Mouse (Mus musculus) embryo, embryonic 11.5 days (tissue): Measurements from ENCODE around the gene Gtf3c1.
A peak's percentile ranks its signal among the peaks of the same experiment; 100 is the strongest.

Experiments
- DNase-seq: peaks from one replicate; pipeline ENCODE4 v3.0.0-alpha.2; 2012; ENCODE audit warnings: low read depth, low spot score

Gtf3c1 gene

DNA sequence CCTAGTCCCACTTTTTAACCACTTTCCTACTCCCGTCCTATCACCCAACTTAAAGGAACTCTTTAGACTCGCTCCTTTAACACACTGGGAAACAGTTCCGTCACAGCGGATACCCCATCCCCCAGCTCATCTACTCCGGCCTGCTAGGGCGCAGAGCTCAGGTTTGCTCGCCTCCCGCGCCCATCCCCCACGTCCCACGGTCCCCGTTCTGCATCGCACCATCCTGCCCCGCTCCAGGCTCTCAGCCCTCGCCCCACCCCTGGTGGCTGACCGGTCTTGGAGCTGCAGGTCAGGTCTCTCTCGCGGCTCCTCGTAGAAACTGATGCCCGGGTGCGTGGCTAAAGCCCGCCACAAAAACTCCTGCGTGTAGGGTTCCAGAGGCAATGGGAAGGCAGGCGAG is 394 bp downstream of the Gtf3c1 start:
- DNase-seq = peak; percentile 54

DNA sequence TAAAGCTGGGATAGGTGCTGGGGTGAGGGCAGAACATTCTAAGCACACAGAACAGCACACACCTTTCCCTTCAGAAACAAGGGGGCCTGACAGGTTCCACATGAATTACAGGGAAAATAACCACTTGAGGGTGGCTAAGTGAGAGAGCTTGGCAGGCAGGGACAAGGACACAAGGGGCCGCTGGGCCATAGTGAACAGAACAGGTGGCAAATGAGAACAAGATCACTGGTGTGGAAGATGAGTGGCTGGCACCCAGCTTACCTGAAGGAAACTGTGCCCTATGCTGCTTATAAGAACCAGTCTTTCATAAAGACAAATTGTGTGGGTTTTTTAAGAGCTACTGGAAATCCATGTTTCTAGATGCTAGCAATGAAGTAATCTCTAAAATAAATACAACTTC is 4.8 kb downstream of the Gtf3c1 start:
- no peak for DNase-seq

DNA sequence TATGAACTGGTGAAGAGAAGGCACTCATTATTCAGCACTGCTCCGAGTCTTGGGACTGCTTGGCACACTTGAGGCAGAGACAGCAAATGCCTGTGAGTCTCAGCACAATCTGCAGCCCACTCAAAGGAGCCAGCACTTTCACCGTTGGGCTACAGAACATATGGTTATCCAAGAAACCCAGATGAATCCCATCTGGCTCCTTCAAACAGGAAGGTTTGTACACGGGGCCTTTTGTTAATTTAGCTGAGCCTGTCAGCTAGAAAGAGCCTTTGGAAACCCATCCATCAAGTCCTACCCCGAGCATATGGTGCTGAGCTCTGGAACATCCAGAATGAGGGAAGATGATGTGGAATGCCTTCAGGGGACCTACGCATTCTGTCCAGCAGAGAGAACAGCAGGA is 13.5 kb downstream of the Gtf3c1 start:
- no peak for DNase-seq

DNA sequence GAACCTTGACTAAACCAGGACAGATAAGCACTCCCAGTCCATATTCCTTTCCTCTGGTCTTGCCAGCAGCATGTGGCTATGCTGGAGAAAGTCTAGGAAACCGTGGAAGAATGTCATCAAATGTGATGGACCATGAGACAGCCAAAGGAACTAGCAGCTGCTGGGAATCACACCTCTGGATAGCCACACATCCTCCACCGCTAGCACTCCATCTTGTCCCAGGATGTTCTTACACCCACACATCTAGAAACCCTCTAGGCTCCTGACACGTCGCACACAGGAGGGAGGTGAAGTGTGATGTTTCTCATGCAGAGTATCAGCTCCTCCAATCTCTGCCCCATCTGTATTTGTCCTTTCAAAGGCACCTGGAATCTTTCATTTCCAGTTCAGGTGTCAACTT is 17.1 kb downstream of the Gtf3c1 start:
- DNase-seq = no peak

DNA sequence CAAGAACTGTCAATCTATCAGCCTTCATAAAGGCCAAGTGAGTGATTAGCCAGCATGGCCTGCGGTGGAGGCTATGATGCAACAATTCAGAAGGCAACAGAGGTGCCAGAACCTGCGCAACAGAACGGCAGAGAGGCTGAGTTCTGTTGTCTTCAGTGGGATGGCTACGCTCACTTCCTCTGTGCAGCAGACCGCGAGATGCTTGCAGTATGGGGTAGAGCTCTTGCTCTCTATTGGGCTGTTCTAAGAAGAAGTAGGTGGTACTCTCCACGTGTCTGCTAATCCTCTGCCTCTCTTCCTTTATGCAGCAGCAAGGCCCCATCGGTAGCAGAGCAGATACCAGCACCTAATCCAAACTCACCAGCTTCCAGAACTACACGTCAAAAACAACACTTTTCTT is 27.6 kb downstream of the Gtf3c1 start:
- no peak for DNase-seq

DNA sequence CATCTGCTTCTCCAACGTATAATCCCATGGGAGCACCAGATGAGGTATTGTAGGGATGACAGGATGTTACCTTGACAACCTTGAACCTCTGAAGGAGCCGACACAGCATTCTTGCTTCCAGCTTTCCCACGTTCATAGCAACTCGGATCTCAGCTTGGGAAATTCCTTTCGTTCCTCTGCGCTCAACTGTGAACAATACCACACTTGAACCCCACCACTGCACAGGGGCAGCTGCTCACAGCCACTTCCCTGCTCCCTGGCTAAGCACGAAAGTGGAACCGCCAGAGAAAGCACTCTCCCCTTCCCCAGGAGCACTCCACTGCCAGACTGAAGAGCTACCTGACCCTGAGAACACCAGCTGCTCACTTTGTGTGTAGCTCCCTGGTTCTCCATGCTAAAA is 28.8 kb downstream of the Gtf3c1 start:
- no peak for DNase-seq

DNA sequence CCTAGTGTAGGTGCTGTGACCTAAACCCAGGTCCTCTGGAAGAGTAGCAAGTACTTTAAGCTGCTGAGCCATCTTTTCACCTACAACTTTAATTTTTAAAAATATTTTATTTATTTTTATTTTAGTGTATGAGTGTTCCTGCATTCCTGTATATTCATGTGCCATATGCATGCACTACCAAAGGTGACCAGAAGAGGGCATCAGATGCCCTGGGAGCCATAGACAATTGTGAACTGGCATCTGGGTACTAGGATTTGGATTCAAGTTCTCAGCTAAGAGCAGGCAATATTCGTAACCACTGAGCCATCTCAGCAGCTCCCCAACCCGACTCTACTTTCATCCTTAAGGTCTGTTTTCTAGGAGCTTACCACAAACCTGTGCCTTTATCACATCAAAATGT is 32.7 kb downstream of the Gtf3c1 start:
- DNase-seq = peak; percentile 27

DNA sequence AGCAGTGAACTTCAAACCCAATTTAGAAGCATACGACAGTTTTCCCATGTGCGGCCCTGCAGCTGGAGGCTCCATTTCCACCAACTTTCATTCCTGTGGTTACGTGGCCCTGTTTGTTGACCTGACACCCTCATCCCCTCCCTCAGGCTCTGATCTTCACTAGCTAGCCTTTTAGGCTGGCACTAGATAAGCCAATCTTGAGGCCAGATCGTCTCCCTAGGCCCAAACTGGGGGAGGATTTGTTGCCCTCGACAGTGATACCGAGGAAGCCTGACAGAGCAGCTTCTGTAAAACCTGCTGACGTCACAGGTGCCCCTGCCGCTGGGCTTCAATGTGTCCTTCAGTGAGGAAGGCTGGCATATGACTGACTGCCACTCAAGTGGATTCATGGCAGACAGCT is 36.2 kb downstream of the Gtf3c1 start:
- no peak for DNase-seq

DNA sequence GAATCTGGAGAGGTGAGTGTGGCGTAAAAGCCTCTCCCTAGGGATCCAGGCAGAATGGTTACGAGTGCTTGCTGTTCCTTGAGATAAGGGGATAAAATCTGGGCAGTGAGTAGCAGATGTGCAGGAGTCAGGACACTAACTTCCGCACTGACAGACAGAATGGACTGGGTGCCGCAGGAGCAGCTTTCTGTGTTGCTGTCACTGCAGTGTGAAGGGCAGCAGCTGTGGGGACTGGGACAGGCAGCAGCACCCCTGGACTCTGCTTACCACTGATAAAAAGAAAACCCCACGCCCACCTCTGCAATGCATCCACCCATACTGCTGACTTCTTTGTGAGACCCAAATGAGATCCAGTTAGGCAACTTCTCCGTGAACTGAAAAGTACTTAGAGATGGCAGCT is 36.7 kb downstream of the Gtf3c1 start:
- DNase-seq = no peak

DNA sequence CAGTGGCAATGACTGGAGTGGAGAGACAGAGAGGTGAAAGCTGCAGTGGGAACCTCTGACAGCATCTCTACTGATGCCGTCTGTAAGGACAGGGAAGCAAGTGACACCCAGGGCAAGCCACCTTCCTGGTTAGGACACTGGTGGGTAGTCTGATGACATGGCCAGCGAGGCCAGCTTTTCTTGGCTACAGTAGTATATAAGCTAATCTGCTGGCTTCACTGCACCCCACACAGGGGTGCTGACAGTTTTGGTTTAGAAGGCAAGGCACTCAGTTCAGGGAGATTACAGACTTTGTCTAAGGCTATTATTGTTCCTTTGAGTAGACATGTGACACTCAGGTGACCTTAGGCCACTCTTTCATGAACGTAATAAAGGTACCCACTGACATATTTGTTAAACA is 43.9 kb downstream of the Gtf3c1 start:
- no peak for DNase-seq

DNA sequence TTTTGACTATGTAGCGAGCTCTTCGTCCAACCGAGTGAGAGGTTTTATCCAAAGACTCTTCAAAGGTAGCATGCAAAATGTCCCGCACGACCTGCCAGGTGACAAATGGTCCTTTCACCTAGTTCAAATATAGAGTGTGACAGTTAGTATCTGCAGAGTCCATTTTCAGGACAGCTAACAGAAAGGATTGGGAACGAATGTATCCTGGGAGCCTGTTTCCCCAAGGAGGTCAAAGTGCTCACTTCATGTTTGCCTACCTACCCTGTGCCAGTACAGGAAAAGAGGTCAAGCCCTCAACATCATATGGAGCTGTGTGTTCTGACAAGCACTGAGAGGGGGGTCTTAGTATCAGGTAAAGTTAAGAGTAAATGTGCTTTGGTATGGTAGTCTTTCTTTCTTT is 50.1 kb downstream of the Gtf3c1 start:
- no peak for DNase-seq

DNA sequence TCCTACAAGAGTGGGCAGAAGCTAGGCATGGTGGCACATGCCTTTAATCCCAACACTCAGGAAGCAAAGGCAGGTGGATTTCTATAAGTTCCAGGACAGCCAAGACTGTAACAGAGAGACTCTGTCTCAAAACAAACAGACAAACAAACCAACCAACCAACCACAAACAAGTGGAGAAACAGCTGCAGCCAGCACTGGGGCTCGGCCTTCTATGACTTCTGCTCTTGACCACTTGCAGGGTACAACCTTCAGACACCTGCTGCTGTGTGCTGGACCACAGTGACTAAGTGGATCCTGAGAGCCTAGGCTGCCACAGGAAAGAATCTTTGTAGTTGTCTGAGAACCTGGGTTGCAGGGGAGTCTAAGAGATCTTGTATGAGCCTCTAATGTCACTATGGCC is 58.6 kb downstream of the Gtf3c1 start:
- no peak for DNase-seq

DNA sequence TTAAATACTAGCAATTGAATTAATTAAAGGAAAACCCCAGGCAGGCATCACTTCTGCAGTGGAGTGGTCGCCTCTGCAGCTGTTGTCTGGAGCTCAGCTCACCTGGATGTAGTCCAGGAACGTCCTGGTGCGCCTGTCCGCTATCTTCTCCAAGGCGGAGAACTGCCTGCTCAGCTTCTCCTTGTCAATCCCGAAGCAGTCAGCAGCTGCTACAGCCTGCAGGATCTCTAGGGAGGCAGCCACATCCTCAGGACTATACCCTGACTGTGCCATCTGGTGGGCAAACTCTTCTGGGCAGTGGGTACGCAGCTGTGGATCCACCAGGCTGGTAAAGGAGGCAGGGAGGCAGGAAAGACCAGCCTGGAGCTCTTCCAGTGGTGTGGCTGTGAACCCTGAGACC is 62.2 kb downstream of the Gtf3c1 start:
- no peak for DNase-seq

DNA sequence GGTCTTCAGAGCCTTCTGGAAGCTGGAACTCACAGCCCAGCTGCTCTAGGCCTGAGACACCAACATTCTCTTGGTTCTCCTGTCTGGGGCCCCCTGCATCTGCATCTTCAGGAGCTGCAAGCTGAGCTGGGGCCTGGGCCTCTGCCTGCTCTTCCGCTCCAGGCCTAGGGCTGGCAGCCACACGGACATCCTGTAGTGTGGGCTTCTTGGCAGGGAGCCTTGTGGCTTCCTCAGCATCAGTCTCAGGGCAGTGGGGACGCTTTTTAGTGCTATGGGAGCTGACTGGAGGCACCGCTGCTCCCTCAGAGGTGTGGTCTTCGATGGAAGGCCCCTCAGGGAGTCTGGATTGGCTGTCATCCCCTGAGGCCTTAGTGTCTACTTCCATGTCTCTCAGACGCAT is 63.7 kb downstream of the Gtf3c1 start:
- no peak for DNase-seq

DNA sequence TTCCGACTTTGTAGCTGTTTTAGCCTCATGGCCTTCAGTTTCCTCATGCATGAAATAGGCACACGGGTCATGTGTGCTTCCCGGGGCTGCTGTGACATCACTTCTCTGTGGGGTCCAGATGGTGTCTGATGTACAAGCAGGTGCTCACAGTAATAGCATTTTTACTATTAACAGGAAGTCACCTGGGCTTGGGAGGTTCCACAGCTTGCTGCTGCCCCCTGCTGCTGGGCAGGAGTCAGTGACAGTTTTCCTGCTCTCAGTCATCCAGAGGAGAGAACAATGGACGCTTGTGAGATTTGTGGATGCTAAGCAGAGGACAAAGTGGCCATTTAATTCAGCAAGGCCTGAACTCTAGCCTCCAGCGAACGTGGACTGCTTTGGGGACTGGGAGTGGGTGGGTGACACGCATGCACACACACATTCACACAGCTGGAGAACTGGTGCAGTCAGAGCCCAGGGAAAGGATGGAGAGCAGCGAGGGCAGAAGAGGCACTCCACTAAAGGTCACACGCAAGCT is 68.7 kb downstream of the Gtf3c1 start:
- peak; percentile 50 for DNase-seq

DNA sequence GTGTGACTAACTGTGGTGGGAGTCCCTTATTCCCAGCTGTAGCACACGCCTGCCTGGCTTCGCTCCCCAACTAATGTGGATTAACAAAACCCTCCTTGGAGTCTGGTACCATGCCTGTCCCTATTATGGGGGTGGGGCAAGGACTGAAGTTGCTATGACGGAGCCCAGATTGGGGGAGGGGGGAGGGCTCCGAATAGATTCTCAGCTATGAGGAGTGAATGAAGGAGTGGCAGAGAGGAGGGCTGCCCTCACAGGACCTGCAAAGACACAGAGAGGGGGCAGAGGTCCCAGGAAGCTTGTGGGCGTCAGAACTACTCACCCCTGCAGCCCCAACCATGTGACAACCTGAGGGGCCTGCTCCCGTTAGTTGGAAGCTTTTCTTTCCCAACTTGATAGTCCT is 69.2 kb downstream of the Gtf3c1 start:
- no peak for DNase-seq

DNA sequence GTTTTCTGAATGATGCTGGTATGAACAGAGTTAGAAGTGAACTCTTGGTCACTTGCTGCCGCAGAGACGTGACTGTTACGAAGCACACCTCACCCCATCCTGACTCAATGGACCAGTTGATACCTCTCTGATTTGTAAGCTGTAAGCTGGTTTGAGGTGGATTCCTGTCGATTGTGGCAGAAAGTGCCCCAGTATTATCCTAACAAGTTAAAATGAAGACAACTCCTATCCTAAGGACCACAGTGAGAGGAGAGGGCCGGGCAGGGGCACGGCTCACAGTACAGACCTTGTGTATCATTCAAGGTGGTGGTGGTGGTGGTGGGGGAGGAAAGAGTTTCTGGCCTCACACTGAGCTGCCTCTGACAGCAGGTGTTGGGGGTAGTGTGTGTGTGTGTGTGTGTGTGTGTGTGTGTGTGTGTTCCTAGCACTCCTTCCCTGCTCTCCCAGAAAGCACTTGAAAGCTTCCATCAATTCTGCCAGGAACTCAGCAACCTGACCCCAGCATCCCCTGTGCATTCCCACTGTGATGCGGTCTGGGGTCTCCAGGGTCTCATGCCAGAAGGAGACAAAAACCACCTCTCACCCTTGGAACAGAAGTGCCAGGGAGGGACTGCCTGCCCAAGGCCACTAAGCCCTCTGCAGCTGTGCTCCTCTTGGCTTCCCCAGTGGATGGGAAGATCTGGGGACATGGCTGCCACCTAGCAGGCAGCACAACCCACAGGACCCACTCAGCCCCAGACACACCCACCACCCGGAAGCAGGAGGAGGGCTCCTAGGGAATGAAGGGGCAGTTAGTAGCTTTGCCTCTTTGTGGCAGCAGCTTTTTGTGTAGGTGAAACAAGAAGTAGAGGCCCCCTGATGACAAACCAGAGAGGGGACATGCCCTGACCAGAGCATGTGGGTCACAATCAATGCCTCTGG is 70.1 kb downstream of the Gtf3c1 start:
- DNase-seq = no peak

DNA sequence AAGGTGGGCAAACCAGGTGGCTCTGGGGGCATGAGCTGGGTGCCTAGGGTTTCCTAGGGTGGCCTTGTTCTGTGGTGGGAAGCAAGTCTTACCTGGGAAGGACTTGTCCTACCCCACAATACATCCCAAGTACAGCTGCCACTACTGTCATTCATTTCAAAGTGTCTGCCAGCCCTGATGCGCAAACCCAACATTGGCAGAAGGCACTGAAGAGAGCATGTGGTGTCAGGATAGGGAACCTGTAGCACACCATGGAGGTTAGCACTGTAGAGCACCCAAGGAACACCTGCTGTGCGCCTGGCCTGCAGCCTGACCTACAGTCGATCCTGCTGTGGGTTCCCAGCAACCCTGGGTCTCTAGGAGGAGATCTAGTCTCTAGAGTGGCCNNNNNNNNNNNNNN is 76.6 kb downstream of the Gtf3c1 start:
- no peak for DNase-seq

DNA sequence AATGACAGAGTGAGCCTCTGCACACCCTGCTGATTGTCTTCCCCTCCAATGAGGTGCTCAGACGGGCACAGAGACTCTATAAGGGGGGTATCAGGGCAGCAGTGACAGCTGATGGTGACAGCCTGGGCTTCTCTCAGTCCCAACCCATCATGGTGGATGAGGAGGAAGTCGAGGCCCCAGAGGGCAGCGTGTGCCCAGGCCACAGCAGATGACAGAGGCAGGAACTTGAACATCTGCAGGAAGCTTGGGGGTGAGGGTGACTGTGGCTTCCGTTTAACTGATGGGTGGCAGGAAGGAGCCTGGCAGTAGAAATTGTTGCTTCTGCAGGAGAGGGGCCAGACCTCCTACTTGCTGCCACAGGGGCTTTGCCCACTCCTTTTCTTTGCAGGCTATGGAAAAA is 77.3 kb downstream of the Gtf3c1 start:
- no peak for DNase-seq

DNA sequence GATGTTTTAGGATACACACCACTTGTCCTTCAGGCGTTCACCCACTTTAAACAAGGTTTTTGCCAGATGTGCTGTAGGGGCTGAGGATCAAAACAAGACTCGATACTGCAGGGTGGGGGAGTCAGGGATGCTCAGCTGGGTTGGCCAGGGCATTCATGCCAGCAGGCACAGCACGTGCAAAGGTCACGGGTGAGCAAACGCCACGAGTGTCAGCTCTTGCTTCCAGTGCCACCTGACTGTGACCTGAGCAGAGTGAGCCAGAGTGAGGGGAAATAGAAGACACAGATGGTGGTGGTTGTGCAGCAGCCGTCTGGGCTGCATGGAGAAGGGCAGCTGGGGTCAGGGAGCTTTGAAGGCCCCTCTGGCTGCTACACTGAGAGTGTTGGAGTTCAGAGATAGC is 81.8 kb downstream of the Gtf3c1 start:
- DNase-seq = no peak

DNA sequence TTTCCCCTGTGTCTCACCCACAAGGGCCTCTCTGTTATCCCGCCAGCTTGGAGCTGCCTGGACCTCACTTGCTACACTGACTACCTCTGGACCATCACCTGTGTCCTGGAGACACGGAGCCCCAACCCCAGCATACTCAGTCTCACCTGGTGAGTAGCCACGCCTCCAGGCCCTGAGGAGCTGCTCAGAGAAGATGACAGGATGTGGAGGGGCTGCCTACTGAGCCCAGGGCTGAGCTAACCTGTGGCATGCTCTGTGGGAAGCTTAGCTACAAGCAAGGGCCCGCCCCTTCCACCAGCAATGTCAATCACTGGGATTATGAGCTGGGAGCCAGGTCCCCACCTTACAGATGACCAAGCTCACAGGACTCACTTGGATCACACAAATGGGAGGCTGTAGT is 82.4 kb downstream of the Gtf3c1 start:
- DNase-seq = no peak

DNA sequence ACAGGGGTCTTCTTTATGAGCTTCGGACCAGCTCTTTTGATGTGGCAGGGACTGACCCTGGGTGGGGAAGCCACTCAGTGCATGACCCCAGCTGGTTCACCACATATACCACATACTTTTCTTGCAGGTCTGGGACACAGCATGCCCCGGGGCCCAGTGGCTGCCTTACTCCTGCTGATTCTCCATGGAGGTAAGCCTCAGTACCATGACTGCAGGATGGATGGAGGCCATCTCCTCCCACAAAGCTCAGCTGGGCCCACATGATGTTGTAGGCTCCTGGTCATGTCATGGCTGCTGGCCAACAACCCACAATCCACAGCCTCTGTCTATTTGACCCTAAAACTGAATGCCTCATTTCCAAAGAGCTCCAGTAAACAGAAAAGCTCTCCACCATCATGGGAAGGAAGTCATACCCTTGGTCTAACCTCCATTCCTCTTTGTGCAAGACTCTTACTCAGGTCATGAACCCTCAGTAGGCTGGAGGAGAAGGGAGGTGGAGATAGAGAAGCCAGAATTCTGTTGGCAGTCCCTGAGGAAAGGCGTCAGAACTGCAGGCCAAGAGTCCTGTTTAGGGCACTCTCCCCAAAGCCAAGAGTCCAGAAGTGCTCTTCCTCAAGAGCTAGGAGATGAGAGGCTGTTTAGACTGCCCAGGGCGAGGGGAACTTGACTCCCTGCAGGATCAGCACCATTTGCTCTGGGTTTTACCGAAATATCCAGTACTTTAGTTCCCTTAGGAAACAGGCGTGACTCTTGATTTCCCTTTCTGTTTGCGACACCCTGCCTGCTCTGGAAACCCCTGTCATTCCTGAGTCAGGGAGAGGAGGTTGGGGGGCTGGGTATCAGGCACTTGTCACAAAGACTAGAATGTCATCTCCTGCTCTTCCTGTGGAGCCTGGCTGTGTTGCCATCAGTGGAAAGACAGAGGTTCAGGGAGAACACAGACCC is 84.6 kb downstream of the Gtf3c1 start:
- DNase-seq = no peak

DNA sequence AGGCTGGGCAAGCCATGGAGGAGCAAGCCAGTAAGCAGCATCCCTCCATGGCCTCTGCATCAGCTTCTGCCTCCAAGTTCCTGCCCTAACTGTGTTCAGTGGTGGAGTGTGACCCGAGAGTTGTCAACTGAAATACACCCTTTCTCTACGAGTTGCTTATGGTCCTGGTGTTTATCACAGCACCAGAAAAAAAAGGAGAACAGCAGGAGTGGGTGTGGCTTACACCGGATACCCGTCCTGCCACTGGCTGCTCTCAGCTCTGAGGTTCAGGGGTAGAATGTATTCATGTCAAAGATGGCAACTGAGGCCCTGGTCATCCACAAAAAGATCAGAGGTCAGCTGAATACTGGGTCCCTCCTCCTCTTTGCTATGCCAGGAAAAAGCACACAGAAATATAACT is 87.5 kb downstream of the Gtf3c1 start:
- no peak for DNase-seq
